Mouse (Mus musculus) stomach, postnatal 0 days (tissue): Measurements from ENCODE around the gene Prss34.

Experiments used
- CTCF ChIP-seq: IDR thresholded peaks from 2 replicates; pipeline ENCODE4 v1.5.1; 2016; ENCODE audit warnings: antibody characterized with exemption, low read depth, mild to moderate bottlenecking, moderate library complexity
- EP300 ChIP-seq: optimal IDR thresholded peaks from 2 replicates; pipeline ENCODE3; 2016; ENCODE audit warnings: antibody characterized with exemption

DNA sequence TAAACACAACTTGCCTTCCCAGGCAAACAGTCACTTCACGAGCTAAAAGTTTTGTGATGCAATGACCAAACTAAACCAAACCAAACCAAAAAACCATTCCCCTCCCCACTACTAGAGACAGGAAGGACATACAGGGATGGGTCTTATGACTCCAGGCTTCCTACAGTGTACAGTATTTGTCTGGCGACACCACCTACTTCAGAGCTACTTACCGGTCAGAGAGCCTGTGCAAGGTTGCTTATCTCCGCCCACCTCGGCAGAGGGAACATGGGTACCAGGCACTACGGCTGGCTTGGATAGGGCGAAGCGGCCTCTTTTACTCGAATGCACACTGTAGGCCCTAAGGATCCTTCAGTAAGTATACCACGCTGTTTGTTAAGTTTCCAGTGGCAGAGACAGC, 25.9 kb upstream of the Prss34 start:
- TF ChIP-seq CTCF (no peak), EP300 (no peak)
